Mouse (Mus musculus) spleen, adult 2 months (tissue): ENCODE data around the gene Pqlc2.

Experiments
- CTCF ChIP-seq: fragments of 200-500 bp; IDR thresholded peaks from 2 replicates; pipeline ENCODE4 v1.5.1; 2011; ENCODE audit warnings: mild to moderate bottlenecking, inconsistent platforms; ENCODE audit not compliant: insufficient read depth, insufficient read length, insufficient replicate concordance; ENCODE audit errors: extremely low read depth
- POLR2A ChIP-seq: fragments of 200-500 bp; IDR thresholded peaks from 2 replicates; pipeline ENCODE4 v1.6.1; 2011; ENCODE audit warnings: low read depth, low read length, inconsistent platforms

DNA sequence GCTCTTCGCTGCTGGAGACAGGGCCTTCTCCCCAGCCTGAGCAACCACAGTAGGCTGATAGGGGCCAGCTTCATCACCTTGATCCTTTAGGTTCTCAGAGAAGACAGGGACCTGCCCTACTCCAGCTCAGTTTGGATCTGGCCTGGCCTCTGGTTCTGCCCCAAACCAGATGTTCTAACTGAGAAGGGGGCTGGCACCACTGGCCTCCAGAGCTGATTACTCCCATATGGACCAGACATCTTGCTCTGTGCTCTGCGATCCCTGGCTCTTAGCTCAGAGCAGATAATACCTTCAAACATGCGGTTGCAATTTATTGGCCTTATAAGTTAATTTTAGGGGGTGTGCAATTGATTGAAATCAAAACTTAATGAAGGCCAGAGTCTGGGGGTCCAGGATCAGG lies 43.2 kb downstream of the Pqlc2 start:
- TF ChIP-seq CTCF (no peak), POLR2A (no peak)
